ENCODE assay signal across 10 mouse cellular contexts in the genomic region with DNA sequence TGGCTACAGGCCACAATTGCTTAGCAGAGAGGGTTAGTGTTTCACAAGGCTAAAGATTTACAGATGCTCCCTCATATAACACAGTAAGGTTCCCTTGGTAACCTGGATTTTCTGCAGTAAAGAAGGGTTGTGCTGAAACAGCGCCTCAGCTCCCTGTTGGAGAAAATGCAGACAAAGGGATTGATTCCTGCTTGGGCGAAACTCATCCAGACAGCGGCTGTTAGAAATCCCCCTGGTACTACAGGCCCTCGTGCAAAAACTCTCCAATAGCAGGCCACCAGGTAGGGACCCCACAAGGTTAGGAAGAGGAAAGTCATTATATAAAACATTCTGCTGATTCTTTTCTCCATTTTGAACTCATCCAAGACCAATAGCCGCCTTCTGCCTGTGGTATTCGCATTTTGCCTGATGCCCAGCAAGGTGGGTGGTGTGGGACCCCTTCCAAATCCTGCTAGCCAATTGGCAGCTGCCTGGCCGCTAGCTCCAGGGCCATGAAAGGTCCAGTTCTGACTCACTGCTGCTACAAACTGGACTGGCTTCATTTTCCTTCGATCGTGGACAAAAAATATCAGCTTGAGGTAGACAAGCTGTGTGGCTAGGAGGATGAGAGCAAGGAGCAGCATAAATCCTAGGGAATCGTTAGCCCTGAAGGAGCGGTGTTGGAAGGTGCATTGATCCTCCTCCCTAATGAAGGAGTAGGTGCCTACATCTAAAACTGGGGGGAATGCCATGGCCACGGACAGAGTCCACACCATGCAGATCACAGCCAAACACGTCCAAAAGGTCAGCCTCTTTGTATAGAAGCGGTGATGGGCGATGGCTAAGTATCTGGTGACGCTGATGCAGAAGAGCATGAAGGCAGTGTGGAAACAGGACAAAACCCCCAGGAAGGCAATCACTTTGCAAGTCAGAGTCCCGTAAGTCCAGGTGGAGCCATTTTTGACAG. TPM values are rescaled to one million over a fixed set of nuclear protein-coding genes. Genes with fewer than 3 reads are reported as not detected.
DNase-seq lines count a peak whose midpoint lies in the region; TF ChIP-seq lines count a peak whose summit lies in the region.
"Had no signal": no experiment of that assay in that cellular context is flagged by ENCODE, and none has a peak within 500 bp of the region (broad histone marks: within the 10 kb centered on the region; RNA-seq: fewer than 3 reads in every experiment).

No protein-coding gene starts in this region.

- intact Hi-C loops in left cerebral cortex, postnatal 36 days (cut with DNase I): loop anchor here (5.0 to 10.0 kb wide), 2 partner anchors 229 to 669 kb away; a partner anchor contains a TSS
- intact Hi-C loops in gastrocnemius, adult 2 months (cut with DNase I): no loop called here

- no peak overlapping the region for H3K4me3 ChIP-seq in gastrocnemius, adult 2 months
- H3K4me3 ChIP-seq: erythroblast, embryonic 14.5 days had no signal

- H3K27ac ChIP-seq in gastrocnemius, adult 2 months: no peak overlapping the region

- peak; percentile 34 for DNase-seq in testis, postnatal 10 days (ENCODE audit: low spot score)
- no peak for DNase-seq in testis, postnatal 14 days (ENCODE audit: low spot score)
- DNase-seq in frontal cortex, postnatal 14 days (ENCODE audit: low spot score in 2 of 2): peak; percentile 29 to 38
- peak; percentile 52 for DNase-seq in left cerebral cortex, postnatal 36 days (ENCODE audit: low spot score in 2 of 2)
- DNase-seq in telencephalon, adult 2 months (ENCODE audit: low read depth, low spot score): peak; percentile 58
- DNase-seq in c-Kit-positive CD71-positive TER-119-positive erythroid progenitor cells, embryonic 14.5 days (ENCODE audit: low spot score): no peak
- DNase-seq in gastrocnemius, adult 2 months: no peak
- no peak for DNase-seq in kidney, postnatal 14 days
- DNase-seq: lung, embryonic 14.5 days had no signal

- no peak for TF ChIP-seq CTCF in gastrocnemius, adult 2 months (IDR thresholded peaks at IDR 0.05)

RNA-seq across cellular contexts. Expression of a gene that starts 3.7 kb away (rescaled TPM):
- 10 to 100 TPM; 40.9 to 42.9 TPM for total RNA-seq in left cerebral cortex, postnatal 36 days (2021)
- under 1 TPM; 0.17 to 0.18 TPM for total RNA-seq in gastrocnemius, adult 2 months (2021)

RNA-seq across cellular contexts. Expression of a gene that starts 35.3 kb away (rescaled TPM):
- total RNA-seq in left cerebral cortex, postnatal 36 days (2021): 10 to 100 TPM; 34.3 to 35.4 TPM
- total RNA-seq in gastrocnemius, adult 2 months (2021): 10 to 100 TPM; 29.3 to 36.1 TPM

Comparison
In these comparisons a context has a peak if more than half of its experiments do, and no peak if none do; other contexts are left out.
1. DNase-seq: peak in testis, postnatal 10 days (single experiment), frontal cortex, postnatal 14 days (2 of 2), left cerebral cortex, postnatal 36 days (2 of 2) and telencephalon, adult 2 months (single experiment); none in testis, postnatal 14 days (single experiment), c-Kit-positive CD71-positive TER-119-positive erythroid progenitor cells, embryonic 14.5 days (single experiment), gastrocnemius, adult 2 months (single experiment) and kidney, postnatal 14 days (single experiment).
2. RNA of a gene that starts 3.7 kb away (total RNA-seq): 40.9 to 42.9 TPM in left cerebral cortex, postnatal 36 days; 0.17 to 0.18 TPM in gastrocnemius, adult 2 months; every median in the first group is over 10 times any median in the second.